Mouse (Mus musculus) myocyte (in vitro differentiated cells): Measurements from ENCODE around the gene Ncl.

Source experiments
- CEBPB ChIP-seq: IDR thresholded peaks from 2 replicates; pipeline ENCODE4 v1.6.1; 2011; ENCODE audit warnings: mild to moderate bottlenecking, moderate library complexity; ENCODE audit not compliant: poor library complexity, insufficient read depth, severe bottlenecking
- MAX ChIP-seq: IDR thresholded peaks from one replicate; pipeline ENCODE4 v1.6.1; 2011; ENCODE audit warnings: low read depth, mild to moderate bottlenecking, control low read depth
- POLR2A ChIP-seq: IDR thresholded peaks from one replicate; pipeline ENCODE4 v1.6.1; 2011; ENCODE audit warnings: low read depth, mild to moderate bottlenecking, control low read depth, moderate library complexity; ENCODE audit not compliant: insufficient read length
- POLR2AphosphoS2 ChIP-seq: IDR thresholded peaks from one replicate; pipeline ENCODE4 v1.6.1; 2011; ENCODE audit warnings: low read depth, control low read depth; ENCODE audit not compliant: insufficient read length
- REST ChIP-seq: IDR thresholded peaks from one replicate; pipeline ENCODE4 v1.6.1; 2011; ENCODE audit warnings: mild to moderate bottlenecking, control low read depth, moderate library complexity; ENCODE audit not compliant: insufficient read depth, insufficient read length
- SRF ChIP-seq: IDR thresholded peaks from one replicate; pipeline ENCODE4 v1.6.1; 2011; ENCODE audit warnings: low read depth; ENCODE audit not compliant: control insufficient read depth, insufficient read length

- TF ChIP-seq SRF (no peak), CEBPB (no peak), POLR2A (no peak), MAX (no peak), POLR2AphosphoS2 (no peak), REST (no peak)
Observed at GRCm38 (mm10) chr1:86345956-86346355, 13.2 kb downstream of the Ncl start.
